Mouse (Mus musculus): Measurements from ENCODE around the gene Sp6. TPM values are rescaled to one million over a fixed set of nuclear protein-coding genes. Genes with fewer than 3 reads are reported as not detected.

Gene Sp6
- total and polyA plus RNA-seq, 3 experiments, result 10.1 to 65.5 (median 18.4) TPM

- H3K9ac ChIP-seq (ENCODE audit: insufficient read depth, low read depth), result no peak overlapping the region
- peaks cover 14 to 33% of the 10 kb centered on the region in 2 experiments for H3K4me1 ChIP-seq (ENCODE audit: control insufficient read depth in 1 of 2, insufficient read depth in 2 of 2)
- in situ Hi-C loops (cut with MboI; ENCODE audit: low pct_ligation_motif_present, low pct_unique_long_range_greater_than_20kb, low sequenced_read_pairs), result no loop called here
- H3K4me3 ChIP-seq (replicated peaks in 1 of 3; ENCODE audit: low read depth in 2 of 3, low read length in 2 of 3, poor library complexity in 1 of 3), result no peak overlapping the region
- peaks cover 27% of the 10 kb centered on the region for H3K79me2 ChIP-seq (replicated peaks; ENCODE audit: control insufficient read depth, extremely low read depth, insufficient read depth, poor library complexity, severe bottlenecking)
- dilution Hi-C loops (cut with MboI; ENCODE audit: extremely low pct_ligation_motif_present, extremely low pct_unique_long_range_greater_than_20kb, low sequenced_read_pairs), result no loop called here
- H3K9me3 ChIP-seq (replicated peaks; ENCODE audit: low read length), result peaks cover 4% of the 10 kb centered on the region
- H3K27me3 ChIP-seq (replicated peaks), result no peaks in the 10 kb centered on the region
- H3K27ac ChIP-seq (ENCODE audit: insufficient read depth, low read depth), result no peak overlapping the region
- TF ChIP-seq ZKSCAN1 (IDR thresholded peaks at IDR 0.05; ENCODE audit: borderline replicate concordance, low read depth, low read length) (no peak), UBTF (IDR thresholded peaks at IDR 0.05; ENCODE audit: low read depth, low read length) (no peak), MAX (IDR thresholded peaks at IDR 0.05; ENCODE audit: low read length) (no peak), GABPA (IDR thresholded peaks at IDR 0.05; ENCODE audit: insufficient replicate concordance, low read depth, low read length) (no peak), E2F4 (IDR thresholded peaks at IDR 0.05; ENCODE audit: insufficient replicate concordance, low read depth, low read length) (no peak), TCF12 (IDR thresholded peaks at IDR 0.05; ENCODE audit: low read depth, low read length) (no peak), POLR2A (IDR thresholded peaks at IDR 0.05; ENCODE audit: low read depth, low read length) (no peak), USF2 (conservative IDR thresholded peaks at IDR 0.05; ENCODE audit: low read depth, low read length) (no peak), ELF1 (IDR thresholded peaks at IDR 0.05; ENCODE audit: low read depth, low read length) (no peak)
- no peak for DNase-seq (ENCODE audit: extremely low read depth)
- H3K36me3 ChIP-seq (replicated peaks in 1 of 2; ENCODE audit: control insufficient read depth in 1 of 2, insufficient read depth in 1 of 2, low read length in 1 of 2), result peaks cover 40 to 65% of the 10 kb centered on the region in 2 experiments
- H3K4me2 ChIP-seq (ENCODE audit: insufficient read depth, low read depth, poor library complexity, severe bottlenecking), result no peak overlapping the region
These were observed 35.0 kb downstream of the Sp6 start for GRCm38 (mm10) chr11:97048090-97048650.

GRCm38 (mm10) chr11:97049492-97050085 lies 36.4 kb downstream of the Sp6 start:
- H3K36me3 ChIP-seq (replicated peaks in 1 of 2; ENCODE audit: control insufficient read depth in 1 of 2, insufficient read depth in 1 of 2, low read length in 1 of 2), result peaks cover 45 to 63% of the 10 kb centered on the region in 2 experiments
- in situ Hi-C loops (cut with MboI; ENCODE audit: low pct_ligation_motif_present, low pct_unique_long_range_greater_than_20kb, low sequenced_read_pairs), result no loop called here
- no peak overlapping the region for H3K4me2 ChIP-seq (ENCODE audit: insufficient read depth, low read depth, poor library complexity, severe bottlenecking)
- peaks cover 17% of the 10 kb centered on the region for H3K79me2 ChIP-seq (replicated peaks; ENCODE audit: control insufficient read depth, extremely low read depth, insufficient read depth, poor library complexity, severe bottlenecking)
- no peaks in the 10 kb centered on the region for H3K27me3 ChIP-seq (replicated peaks)
- H3K4me1 ChIP-seq (ENCODE audit: control insufficient read depth in 1 of 2, insufficient read depth in 2 of 2), result peaks cover 14 to 29% of the 10 kb centered on the region in 2 experiments
- H3K27ac ChIP-seq (ENCODE audit: insufficient read depth, low read depth), result no peak overlapping the region
- DNase-seq (ENCODE audit: extremely low read depth), result no peak
- no peak overlapping the region for H3K9ac ChIP-seq (ENCODE audit: insufficient read depth, low read depth)
- peaks cover 4% of the 10 kb centered on the region for H3K9me3 ChIP-seq (replicated peaks; ENCODE audit: low read length)
- TF ChIP-seq POLR2AphosphoS2 (IDR thresholded peaks at IDR 0.05; ENCODE audit: low read depth, low read length), result peak; percentile 73; the same call in 1 of the 2 replicates
- TF ChIP-seq MXI1 (IDR thresholded peaks at IDR 0.05; ENCODE audit: low read depth, low read length), result no peak; the same call in 1 of the 2 replicates
- TF ChIP-seq EP300 (IDR thresholded peaks at IDR 0.05; ENCODE audit: low read length), result no peak
- no peak for TF ChIP-seq TBP (conservative IDR thresholded peaks at IDR 0.05; ENCODE audit: low read depth, low read length)
- dilution Hi-C loops (cut with MboI; ENCODE audit: extremely low pct_ligation_motif_present, extremely low pct_unique_long_range_greater_than_20kb, low sequenced_read_pairs), result no loop called here
- peak overlapping the region in 2 of 3 experiments; percentile 74 to 95 for H3K4me3 ChIP-seq (replicated peaks in 1 of 3; ENCODE audit: low read depth in 2 of 3, low read length in 2 of 3, poor library complexity in 1 of 3)
